Mouse (Mus musculus) heart, postnatal 0 days (tissue): ENCODE results near the gene Prdx3.

Experiments used
- CTCF ChIP-seq: IDR thresholded peaks from 2 replicates; pipeline ENCODE4 v1.5.1; 2016; ENCODE audit warnings: antibody characterized with exemption, control low read depth, low read depth
- EP300 ChIP-seq: IDR thresholded peaks from 2 replicates; pipeline ENCODE4 v1.6.1; 2016; ENCODE audit warnings: antibody characterized with exemption, low read depth

DNA sequence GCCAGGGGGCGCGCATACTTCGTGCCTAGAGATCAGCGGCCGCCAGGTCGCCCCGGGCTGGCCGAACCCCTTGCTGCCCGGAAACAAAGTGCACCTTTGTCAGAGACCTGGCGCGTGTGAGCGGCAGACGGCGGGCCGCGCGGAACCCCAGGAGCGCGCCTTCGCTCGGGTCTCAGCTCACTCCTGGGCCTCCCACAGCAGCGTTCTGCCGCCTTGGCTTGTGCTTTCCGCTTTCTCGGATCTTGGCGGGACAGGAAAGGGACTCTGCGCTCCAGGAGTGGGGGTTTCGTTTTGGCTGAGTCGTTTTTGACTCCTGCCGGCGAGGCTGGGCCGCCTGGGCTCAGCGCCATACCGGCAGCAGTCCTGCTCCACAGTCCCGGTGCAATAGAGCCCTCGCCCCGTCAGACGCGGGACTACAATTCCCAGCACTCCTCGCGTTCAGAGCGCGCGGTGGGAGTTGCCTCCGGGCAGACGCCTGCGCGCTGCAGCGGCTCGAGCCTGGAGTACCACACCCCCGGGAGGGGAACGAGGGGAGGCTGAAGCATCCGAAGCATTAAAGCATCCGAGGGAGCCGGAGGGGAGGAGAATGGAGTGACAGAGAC, 15.5 kb upstream of the Prdx3 start, which contains the start of gene Grk5:
- TF ChIP-seq CTCF = peak; percentile 90
- no peak; the same call in 1 of the 2 replicates for TF ChIP-seq EP300
